In the genomic region with DNA sequence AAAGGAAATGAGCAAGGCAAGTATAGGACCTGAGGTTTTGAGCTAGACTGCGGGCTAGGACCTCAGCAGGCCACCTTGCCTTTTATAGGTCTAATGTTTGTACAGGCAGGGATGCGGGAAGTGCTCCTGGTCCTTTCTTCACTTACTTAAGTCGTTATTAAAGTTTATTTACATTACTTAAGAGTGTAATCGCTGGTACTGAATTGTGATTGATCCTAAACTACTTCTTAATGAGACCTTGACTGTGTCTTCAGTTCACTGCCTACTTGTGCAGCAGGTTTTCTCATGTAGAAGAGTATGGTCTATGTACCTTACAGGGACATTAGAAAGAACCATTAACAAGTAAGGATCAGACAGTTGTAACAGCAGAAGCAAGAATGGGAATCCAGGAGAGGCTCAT, we compare ENCODE assay signal across 16 mouse cellular contexts.
"Had no signal": no experiment of that assay in that cellular context is flagged by ENCODE, and none has a peak within 500 bp of the region (broad histone marks: within the 10 kb centered on the region; RNA-seq: fewer than 3 reads in every experiment).

No protein-coding gene starts in this region.

- H3K4me1 ChIP-seq: neural tube, embryonic 13.5 days; neural tube, embryonic 15.5 days; stomach, embryonic 15.5 days had no signal

- DNase-seq: retina, postnatal 1 day; right cerebral cortex, adult 18-20 months; right cerebral cortex, postnatal 14 days; right cerebral cortex, postnatal 25 days; right cerebral cortex, postnatal 4 days; spleen, adult 18-20 months; thymus, adult 18-20 months; thymus, adult 2 months; thymus, postnatal 14 days; thymus, postnatal 25 days; thymus, postnatal 36 days; thymus, postnatal 4 days had no signal

- H3K4me3 ChIP-seq: neural tube, embryonic 13.5 days; neural tube, embryonic 15.5 days; stomach, embryonic 15.5 days had no signal

- H3K9me3 ChIP-seq: neural tube, embryonic 13.5 days; neural tube, embryonic 15.5 days; stomach, embryonic 15.5 days had no signal

- H3K27ac ChIP-seq: neural tube, embryonic 13.5 days; neural tube, embryonic 15.5 days; stomach, embryonic 15.5 days; stomach, postnatal 0 days had no signal

- H3K9ac ChIP-seq: neural tube, embryonic 13.5 days; neural tube, embryonic 15.5 days; stomach, embryonic 15.5 days had no signal
